Mouse (Mus musculus) urinary bladder, adult 2 months (tissue): ENCODE data around the gene Clasrp. TPM values are rescaled to one million over a fixed set of nuclear protein-coding genes. Genes with fewer than 3 reads are reported as not detected.

ENCODE experiments used
- DNase-seq: peaks from one replicate; pipeline ENCODE4 v3.0.0; 2022; ENCODE audit warnings: low spot score
- polyA plus RNA-seq: library from polyadenylated mRNA; depleted of rRNA; stranded (reverse); fragments of >200 nt; gene quantifications from 2 replicates; pipeline ENCODE4 v1.2.3, GENCODE M21; 2012; rRNA removed

The Clasrp gene
- polyA plus RNA-seq, 1 experiment, result 76.5 TPM

DNA sequence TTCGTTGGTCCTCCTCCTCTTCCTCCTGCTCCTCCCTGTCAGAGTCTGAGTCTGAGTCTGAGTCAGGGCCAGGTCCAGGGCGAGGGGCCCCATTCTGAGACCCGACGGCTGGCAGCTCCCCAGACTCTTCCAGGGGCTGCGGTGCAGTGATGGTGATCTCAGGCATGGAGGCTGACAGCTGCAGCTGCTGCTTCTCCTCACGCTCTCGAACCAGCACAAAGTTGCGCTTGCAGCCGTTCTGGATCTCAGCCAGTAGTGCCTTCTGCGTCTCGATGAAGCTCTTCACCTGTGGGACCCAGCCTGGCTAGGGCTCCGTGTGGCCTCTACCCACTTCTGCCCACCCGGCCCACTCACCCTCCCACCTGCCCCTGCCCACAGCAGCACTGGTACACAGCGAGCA is 72.0 kb downstream of the Clasrp start:
- DNase-seq, result no peak

DNA sequence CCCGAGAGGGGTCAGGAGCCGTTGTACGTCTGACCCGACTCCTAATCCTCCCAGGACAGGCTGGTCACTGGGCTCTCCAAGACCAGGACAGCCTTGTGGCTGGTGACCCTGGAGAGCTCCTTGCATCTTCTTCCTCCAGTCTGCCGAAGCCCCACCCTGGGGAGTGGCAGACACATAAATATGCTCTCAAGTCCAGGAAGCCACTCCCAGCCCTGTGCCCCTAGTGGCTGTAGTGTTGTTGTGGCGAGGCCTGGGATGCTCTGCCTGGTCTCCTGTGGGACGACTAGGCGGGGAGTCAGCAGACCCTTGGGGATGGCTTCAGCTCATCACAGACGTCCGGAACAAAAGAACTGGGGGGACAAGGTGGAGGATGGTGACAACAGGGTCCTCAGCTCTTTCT is 73.2 kb downstream of the Clasrp start:
- no peak for DNase-seq

Other genes with a start within 250 kb of the Clasrp start
- gene Cd3eap, start 245.0 kb downstream of the Clasrp start, polyA plus RNA-seq, result 8.9 and 9.8 TPM in 2 replicates
- gene Ppp1r13l, start 244.7 kb downstream of the Clasrp start, polyA plus RNA-seq, result 16.5 and 19.6 TPM in 2 replicates
- gene Ercc2, start 222.5 kb downstream of the Clasrp start, polyA plus RNA-seq, result 23.8 and 24.5 TPM in 2 replicates
- 6.5 and 7.9 TPM in 2 replicates for gene Klc3, start 200.4 kb downstream of the Clasrp start, polyA plus RNA-seq
- 417 and 477 TPM in 2 replicates for gene Ckm, start 199.7 kb downstream of the Clasrp start, polyA plus RNA-seq
- 13.3 and 19.4 TPM in 2 replicates for gene Mark4, start 145.7 kb downstream of the Clasrp start, polyA plus RNA-seq
- gene Exoc3l2, start 141.2 kb downstream of the Clasrp start, polyA plus RNA-seq, result 8.4 and 10.2 TPM in 2 replicates
- 6.6 and 7.4 TPM in 2 replicates for gene Bloc1s3, start 96.1 kb downstream of the Clasrp start, polyA plus RNA-seq
- 58.7 and 77.3 TPM in 2 replicates for gene Trappc6a, start 96.1 kb downstream of the Clasrp start, polyA plus RNA-seq
- 1.5 and 1.6 TPM in 2 replicates for gene Nkpd1, start 86.6 kb downstream of the Clasrp start, polyA plus RNA-seq
- 61.4 and 64.8 TPM in 2 replicates for gene Ppp1r37, start 41.4 kb downstream of the Clasrp start, polyA plus RNA-seq
- gene Zfp296, start 27.2 kb downstream of the Clasrp start, polyA plus RNA-seq, result 6.2 and 7.0 TPM in 2 replicates
- gene Gemin7, start 26.9 kb downstream of the Clasrp start, polyA plus RNA-seq, result 69.0 TPM in 2 replicates
- gene Relb, start 25.0 kb upstream of the Clasrp start, polyA plus RNA-seq, result 22.5 and 23.5 TPM in 2 replicates
- gene Clptm1, start 60.5 kb upstream of the Clasrp start, polyA plus RNA-seq, result 54.8 and 64.2 TPM in 2 replicates
- 0.86 and 1.1 TPM in 2 replicates for gene Apoc2, start 73.5 kb upstream of the Clasrp start, polyA plus RNA-seq
- gene Gm44805, start 76.9 kb upstream of the Clasrp start, polyA plus RNA-seq, result not detected in 2 replicates
- 0.19 and 0.28 TPM in 2 replicates for gene Apoc4, start 77.0 kb upstream of the Clasrp start, polyA plus RNA-seq
- 54.0 and 72.3 TPM in 2 replicates for gene Apoc1, start 88.2 kb upstream of the Clasrp start, polyA plus RNA-seq
- 1,139 and 1,516 TPM in 2 replicates for gene Apoe, start 94.7 kb upstream of the Clasrp start, polyA plus RNA-seq
- 50.6 and 62.6 TPM in 2 replicates for gene Tomm40, start 111.0 kb upstream of the Clasrp start, polyA plus RNA-seq
- 37.9 and 38.6 TPM in 2 replicates for gene Nectin2, start 146.0 kb upstream of the Clasrp start, polyA plus RNA-seq
- gene Bcam, start 166.5 kb upstream of the Clasrp start, polyA plus RNA-seq, result 171 and 177 TPM in 2 replicates
- gene Cblc, start 192.3 kb upstream of the Clasrp start, polyA plus RNA-seq, result 25.6 and 37.5 TPM in 2 replicates
- 10.8 and 10.9 TPM in 2 replicates for gene Bcl3, start 218.3 kb upstream of the Clasrp start, polyA plus RNA-seq
- gene Gm19345, start 247.5 kb upstream of the Clasrp start, polyA plus RNA-seq, result 0.08 and 0.15 TPM in 2 replicates